17 mouse cellular contexts compared by ENCODE assay signal in genomic region chr4:56393793-56394192, GRCm38 (mm10).
"Had no signal": no experiment of that assay in that cellular context is flagged by ENCODE, and none has a peak within 500 bp of the region (broad histone marks: within the 10 kb centered on the region; RNA-seq: fewer than 3 reads in every experiment).

No protein-coding gene starts in this region.

- H3K36me3 ChIP-seq: limb, embryonic 10.5 days; limb, embryonic 13.5 days; liver, embryonic 12.5 days; liver, embryonic 15.5 days; lung, embryonic 15.5 days; midbrain, embryonic 10.5 days; midbrain, embryonic 13.5 days had no signal

- DNase-seq: kidney, adult 9 months; kidney, postnatal 14 days; kidney, postnatal 4 days; liver; lung, adult 18-20 months; lung, postnatal 10 days; lung, postnatal 36 days; right cerebral cortex, postnatal 4 days; thymus, postnatal 25 days had no signal

- H3K4me3 ChIP-seq: limb, embryonic 10.5 days; limb, embryonic 13.5 days; liver, embryonic 12.5 days; liver, embryonic 15.5 days; lung, embryonic 15.5 days; megakaryocyte, embryonic 14.5 days; midbrain, embryonic 10.5 days; midbrain, embryonic 13.5 days had no signal

- H3K27ac ChIP-seq: limb, embryonic 10.5 days; limb, embryonic 13.5 days; liver, embryonic 12.5 days; liver, embryonic 15.5 days; lung, embryonic 15.5 days; midbrain, embryonic 10.5 days; midbrain, embryonic 13.5 days had no signal

- H3K4me2 ChIP-seq: limb, embryonic 13.5 days; liver, embryonic 12.5 days; liver, embryonic 15.5 days; lung, embryonic 15.5 days; midbrain, embryonic 13.5 days had no signal

- H3K9ac ChIP-seq: limb, embryonic 13.5 days; liver, embryonic 12.5 days; liver, embryonic 15.5 days; lung, embryonic 15.5 days; midbrain, embryonic 13.5 days had no signal

- H3K4me1 ChIP-seq: limb, embryonic 10.5 days; limb, embryonic 13.5 days; liver, embryonic 12.5 days; liver, embryonic 15.5 days; lung, embryonic 15.5 days; megakaryocyte, embryonic 14.5 days; midbrain, embryonic 10.5 days; midbrain, embryonic 13.5 days had no signal

- H3K9me3 ChIP-seq: limb, embryonic 10.5 days; limb, embryonic 13.5 days; liver, embryonic 12.5 days; liver, embryonic 15.5 days; lung, embryonic 15.5 days; midbrain, embryonic 10.5 days; midbrain, embryonic 13.5 days had no signal

- ATAC-seq: liver, embryonic 12.5 days; midbrain, embryonic 13.5 days had no signal

- H3K27me3 ChIP-seq: limb, embryonic 13.5 days; liver, embryonic 12.5 days; liver, embryonic 15.5 days; lung, embryonic 15.5 days; megakaryocyte, embryonic 14.5 days; midbrain, embryonic 13.5 days had no signal
